Mouse (Mus musculus) embryonic facial prominence, embryonic 11.5 days (tissue): Measurements from ENCODE around the gene Rnf115. TPM values are rescaled to one million over a fixed set of nuclear protein-coding genes. Genes with fewer than 3 reads are reported as not detected.

Experiments
- ATAC-seq: fragments of 200-750 bp; cut with Nextera tagmentation; replicated peaks from 2 replicates; pipeline ENCODE4 v1.8.0; 2017; ENCODE audit warnings: low read depth; ENCODE audit not compliant: insufficient number of reproducible peaks, low FRiP score, low TSS enrichment
- DNase-seq: peaks from one replicate; pipeline ENCODE4 v3.0.0-alpha.2; 2015; ENCODE audit warnings: low spot score
- H3K27ac ChIP-seq: fragments of 300-500 bp; sonication (generic); replicated peaks from 2 replicates; pipeline ENCODE4 v1.5.1; 2014; ENCODE audit warnings: mild to moderate bottlenecking, low read depth, low read length, control low read depth
- H3K27me3 ChIP-seq: fragments of 300-500 bp; sonication (generic); 2 replicates; pipeline ENCODE4 v1.6.1; 2014; ENCODE audit warnings: mild to moderate bottlenecking, low read length, moderate library complexity, mixed read lengths; ENCODE audit not compliant: control insufficient read depth, insufficient read depth
- H3K36me3 ChIP-seq: fragments of 300-500 bp; sonication (generic); replicated peaks from 2 replicates; pipeline ENCODE4 v1.6.1; 2014; ENCODE audit warnings: low read depth, mild to moderate bottlenecking, low read length, moderate library complexity, mixed read lengths; ENCODE audit not compliant: control insufficient read depth, insufficient read depth
- H3K4me1 ChIP-seq: fragments of 300-500 bp; sonication (generic); 2 replicates; pipeline ENCODE4 v1.6.1; 2014; ENCODE audit warnings: low read length, mixed read lengths; ENCODE audit not compliant: control insufficient read depth, insufficient read depth
- H3K4me2 ChIP-seq: fragments of 300-500 bp; sonication (generic); 2 replicates; pipeline ENCODE4 v1.6.1; 2014; ENCODE audit warnings: low read depth, mild to moderate bottlenecking, control low read depth, low read length, moderate library complexity
- H3K4me3 ChIP-seq: fragments of 300-500 bp; sonication (generic); 2 replicates; pipeline ENCODE4 v1.5.1; 2014; ENCODE audit warnings: low read depth, low read length, control low read depth
- H3K9ac ChIP-seq: fragments of 300-500 bp; sonication (generic); replicated peaks from 2 replicates; pipeline ENCODE4 v1.6.1; 2014; ENCODE audit warnings: mild to moderate bottlenecking, control low read depth, low read length
- H3K9me3 ChIP-seq: fragments of 300-500 bp; sonication (generic); replicated peaks from 2 replicates; pipeline ENCODE4 v1.6.1; 2016; ENCODE audit warnings: mild to moderate bottlenecking, low read length, inconsistent platforms, mixed read lengths; ENCODE audit not compliant: control insufficient read depth
- WGBS: fragments of 180-500 bp; shearing (Covaris S2); extraction: QIAGEN DNeasy Blood & Tissue Kit; methylation state at CpG from one replicate; pipeline ENCODE4 v1.1.7; 2014; 5-methylcytosine and 5-hydroxymethylcytosine counted together
- polyA plus RNA-seq: library from polyadenylated mRNA; unstranded; fragments of >200 nt; fragmentation: Nextera tagmentation; extraction: Ambion mirVana; gene quantifications from 2 replicates; pipeline ENCODE4 v1.2.1, GENCODE M21; 2014

Gene Rnf115
- polyA plus RNA-seq, 1 experiment from 2014 or later = 85.1 TPM

DNA sequence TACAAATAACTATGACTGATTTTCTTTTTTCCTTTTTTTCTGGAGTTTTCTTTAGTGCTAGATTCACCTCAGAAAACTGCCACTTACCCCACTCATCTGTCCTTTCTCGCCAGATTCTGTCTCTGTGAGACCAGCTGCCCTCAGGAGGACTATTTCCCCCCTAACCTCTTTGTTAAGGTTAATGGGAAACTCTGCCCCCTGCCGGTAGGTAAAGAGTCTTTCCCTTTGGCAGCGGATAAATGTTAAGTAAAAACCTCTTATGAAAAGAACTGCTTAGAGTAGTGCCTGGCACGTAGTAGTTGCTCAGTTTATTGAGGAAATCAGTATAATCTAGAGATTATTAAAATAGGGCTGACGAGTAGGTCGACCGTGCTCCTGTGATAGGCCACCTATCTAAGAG is 27.1 kb upstream of the Rnf115 start:
- H3K36me3 ChIP-seq = no peaks in the 10 kb centered on the region; the same call in none of the 2 replicates
- no peak overlapping the region for H3K9ac ChIP-seq
- H3K4me3 ChIP-seq = no peak overlapping the region
- no peak overlapping the region for H3K27ac ChIP-seq
- ATAC-seq (no peak), DNase-seq (peak; percentile 66)
- no peak overlapping the region for H3K4me2 ChIP-seq
- WGBS = 55% methylated on average over 7 of the region's 7 CpGs
- no peaks in the 10 kb centered on the region for H3K4me1 ChIP-seq
- no peaks in the 10 kb centered on the region for H3K27me3 ChIP-seq
- no peaks in the 10 kb centered on the region for H3K9me3 ChIP-seq

DNA sequence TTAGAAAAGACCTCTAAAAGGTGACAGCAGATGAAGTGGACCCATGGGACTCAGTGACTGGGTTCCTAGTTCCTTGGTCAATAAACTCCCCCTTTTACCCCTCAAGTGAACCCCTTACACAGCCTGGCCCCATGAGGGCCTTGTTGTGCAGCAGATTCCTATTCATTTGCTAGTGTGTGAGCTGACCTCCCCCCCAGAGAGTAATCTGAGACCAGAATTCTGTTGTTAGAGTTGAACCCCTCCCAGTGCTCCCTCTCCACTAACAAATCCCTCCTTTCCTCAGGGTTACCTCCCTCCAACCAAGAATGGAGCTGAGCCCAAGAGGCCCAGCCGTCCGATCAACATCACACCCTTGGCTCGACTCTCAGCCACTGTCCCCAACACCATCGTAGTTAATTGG is 26.5 kb upstream of the Rnf115 start:
- DNase-seq (no peak), ATAC-seq (no peak)
- no peaks in the 10 kb centered on the region for H3K27me3 ChIP-seq
- no peak overlapping the region for H3K4me2 ChIP-seq
- WGBS = 80% methylated on average over 4 of the region's 4 CpGs
- no peaks in the 10 kb centered on the region; the same call in none of the 2 replicates for H3K36me3 ChIP-seq
- no peak overlapping the region for H3K27ac ChIP-seq
- H3K4me3 ChIP-seq = no peak overlapping the region
- no peak overlapping the region for H3K9ac ChIP-seq
- H3K4me1 ChIP-seq = no peaks in the 10 kb centered on the region
- H3K9me3 ChIP-seq = no peaks in the 10 kb centered on the region

DNA sequence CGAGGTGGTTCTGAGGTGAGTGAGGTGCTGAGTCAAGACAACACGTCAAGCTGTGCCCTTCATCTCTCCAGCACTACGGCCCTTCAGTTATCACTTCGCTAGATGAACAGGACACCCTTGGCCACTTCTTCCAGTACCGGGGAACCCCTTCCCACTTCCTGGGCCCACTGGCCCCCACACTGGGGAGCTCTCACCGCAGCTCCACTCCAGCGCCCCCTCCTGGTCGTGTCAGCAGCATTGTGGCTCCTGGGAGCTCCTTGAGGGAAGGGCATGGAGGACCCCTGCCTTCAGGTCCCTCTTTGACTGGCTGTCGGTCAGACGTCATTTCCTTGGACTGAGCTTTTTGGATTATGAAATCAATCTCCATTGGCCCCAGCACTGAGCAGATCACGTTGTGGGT is 22.7 kb upstream of the Rnf115 start:
- no peak overlapping the region for H3K9ac ChIP-seq
- no peak for ATAC-seq
- 0 out of 2 replicates have a peak, but pooled peaks cover 2% of the 10 kb centered on the region for H3K4me1 ChIP-seq
- H3K4me3 ChIP-seq = no peak overlapping the region
- no peaks in the 10 kb centered on the region for H3K9me3 ChIP-seq
- DNase-seq = no peak
- no peaks in the 10 kb centered on the region; the same call in 1 of the 2 replicates for H3K27me3 ChIP-seq
- 69% methylated on average over 11 of the region's 11 CpGs for WGBS
- H3K36me3 ChIP-seq = no peaks in the 10 kb centered on the region; the same call in none of the 2 replicates
- H3K4me2 ChIP-seq = no peak overlapping the region
- no peak overlapping the region for H3K27ac ChIP-seq

DNA sequence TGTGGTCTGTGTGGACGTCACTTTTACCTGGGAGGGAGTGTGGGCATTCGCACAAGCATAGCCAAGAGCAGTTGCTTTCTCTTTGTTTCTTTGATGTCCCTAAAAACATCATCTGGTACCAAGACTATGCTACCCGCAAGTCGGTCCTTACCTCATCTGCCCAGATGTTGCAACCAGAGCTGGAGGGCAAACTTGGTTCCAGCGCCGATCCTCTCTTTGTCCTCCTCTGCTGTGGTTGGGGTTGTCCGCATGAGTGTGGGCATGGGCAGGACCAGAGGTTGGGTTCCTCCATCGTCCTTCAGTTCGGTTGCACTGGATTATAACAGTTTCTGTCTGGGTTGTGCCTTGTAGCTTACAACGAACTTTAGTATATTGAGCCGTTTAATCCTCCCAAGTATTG is 21.2 kb upstream of the Rnf115 start:
- Histone ChIP-seq H3K4me2 (no peak overlapping the region), H3K4me3 (no peak overlapping the region), H3K4me1 (0 out of 2 replicates have a peak, but pooled peaks cover 2% of the 10 kb centered on the region), H3K9me3 (no peaks in the 10 kb centered on the region), H3K27ac (no peak overlapping the region), H3K27me3 (no peaks in the 10 kb centered on the region; the same call in 1 of the 2 replicates), H3K9ac (no peak overlapping the region), H3K36me3 (peaks cover 2% of the 10 kb centered on the region)
- no peak for DNase-seq
- WGBS = 93% methylated on average over 11 of the region's 11 CpGs
- no peak for ATAC-seq

DNA sequence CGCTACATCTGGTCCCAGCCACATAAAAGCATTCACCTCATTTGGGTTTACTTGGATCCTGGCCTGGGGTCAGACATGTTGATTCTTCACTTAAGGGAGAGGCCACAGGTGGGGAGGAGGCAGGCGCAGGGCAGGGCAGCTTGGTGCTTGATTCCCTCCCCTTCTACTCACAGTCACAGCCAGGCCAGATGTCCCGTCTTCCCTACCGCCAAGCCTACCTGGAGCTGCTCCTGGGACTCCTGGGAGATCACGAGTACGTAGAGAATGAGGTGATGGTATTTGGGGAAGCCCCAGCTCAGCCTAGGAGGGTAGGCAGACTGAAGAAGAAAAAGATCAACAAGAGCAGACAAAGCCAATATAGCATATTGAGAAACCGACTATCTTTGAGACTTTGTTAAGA is 20.5 kb upstream of the Rnf115 start:
- Histone ChIP-seq H3K9ac (no peak overlapping the region), H3K36me3 (peaks cover 2% of the 10 kb centered on the region), H3K4me1 (0 out of 2 replicates have a peak, but pooled peaks cover 2% of the 10 kb centered on the region), H3K9me3 (no peaks in the 10 kb centered on the region), H3K4me2 (no peak overlapping the region), H3K4me3 (no peak overlapping the region), H3K27ac (no peak overlapping the region), H3K27me3 (no peaks in the 10 kb centered on the region; the same call in 1 of the 2 replicates)
- DNase-seq = no peak
- ATAC-seq = no peak
- 81% methylated on average over 7 of the region's 7 CpGs for WGBS

DNA sequence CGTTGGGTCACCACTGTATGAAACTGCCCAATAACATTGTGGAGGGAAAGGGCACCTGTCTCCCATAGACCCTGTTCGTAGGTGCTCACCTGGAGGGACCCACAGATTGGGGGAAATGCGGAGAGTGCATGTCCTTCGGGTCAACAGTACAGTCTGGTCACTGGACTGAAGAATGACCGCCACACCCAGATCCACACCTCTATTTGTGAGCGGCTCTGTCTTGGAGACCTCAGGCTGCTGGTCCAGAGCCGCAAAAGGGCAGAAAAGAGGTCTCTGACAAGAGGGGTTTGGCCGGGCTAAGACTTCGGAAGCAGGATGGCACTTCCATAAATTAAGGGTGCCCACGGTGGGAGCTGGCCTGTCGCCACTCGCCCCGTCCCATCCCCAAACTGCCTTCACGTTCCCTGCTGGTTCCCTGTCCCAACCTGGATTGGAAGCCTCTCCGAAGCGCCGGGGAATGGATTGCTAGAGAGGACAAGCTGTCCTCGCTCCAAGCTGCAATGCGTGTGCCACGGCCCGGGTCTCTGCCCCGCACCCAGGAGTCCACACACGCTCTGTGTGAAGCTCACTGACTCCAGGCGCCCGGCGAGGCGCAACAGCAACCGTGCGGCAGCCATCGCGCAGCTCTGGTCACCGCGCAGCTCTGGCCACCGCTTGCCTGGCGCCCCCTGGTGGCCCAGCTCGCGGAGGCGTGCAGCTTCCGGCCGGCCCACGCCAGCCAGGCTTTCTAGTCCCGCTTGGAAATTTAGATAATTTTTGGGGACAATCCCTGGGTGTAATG is 19.4 kb upstream of the Rnf115 start, which contains the start of gene Nudt17:
TSS of gene Nudt17 (minus strand) at position 660 of the 781 bp plus-strand sequence.
- WGBS = 7% methylated on average over 42 of the region's 42 CpGs
- peak; percentile 71 for ATAC-seq
- H3K27ac ChIP-seq = no peak within 1 kb of the TSS
- peak within 1 kb of the TSS; percentile 41 for H3K4me3 ChIP-seq
- H3K36me3 ChIP-seq = peaks cover 2% of the 10 kb centered on the region
- H3K4me2 ChIP-seq = peak within 1 kb of the TSS; percentile 93
- H3K4me1 ChIP-seq = 0 out of 2 replicates have a peak, but pooled peaks cover 2% of the 10 kb centered on the region
- no peaks in the 10 kb centered on the region; the same call in 1 of the 2 replicates for H3K27me3 ChIP-seq
- no peaks in the 10 kb centered on the region for H3K9me3 ChIP-seq
- H3K9ac ChIP-seq = peak within 1 kb of the TSS; percentile 73
- peak; percentile 86 for DNase-seq

DNA sequence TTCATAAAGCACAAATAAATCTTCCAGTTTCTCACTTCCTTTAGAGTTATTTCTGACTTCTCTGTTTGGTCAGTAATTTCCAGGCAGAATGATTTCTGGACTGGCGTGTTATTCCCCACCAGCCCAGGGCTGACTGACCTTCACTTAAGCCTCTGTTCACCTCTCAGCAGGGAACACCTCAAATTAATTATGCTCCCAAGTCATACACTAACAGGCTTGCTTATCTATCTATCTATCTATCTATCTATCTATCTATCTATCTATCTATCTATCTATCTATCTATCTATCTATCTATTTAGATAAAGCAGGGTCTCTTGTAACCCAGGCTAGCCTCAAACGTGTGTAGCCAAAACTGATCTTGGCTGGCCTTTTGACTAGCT is 18.8 kb upstream of the Rnf115 start:
- peaks cover 2% of the 10 kb centered on the region for H3K36me3 ChIP-seq
- 54% methylated on average over 2 of the region's 2 CpGs for WGBS
- peak overlapping the region; percentile 41; the same call in 1 of the 2 replicates for H3K4me3 ChIP-seq
- H3K27ac ChIP-seq = no peak overlapping the region
- no peak overlapping the region; the same call in 1 of the 2 replicates for H3K9ac ChIP-seq
- no peak overlapping the region; the same call in 1 of the 2 replicates for H3K4me2 ChIP-seq
- ATAC-seq (0 out of 2 replicates have a peak, but pooled peaks have one; percentile 8), DNase-seq (no peak)
- no peaks in the 10 kb centered on the region; the same call in 1 of the 2 replicates for H3K27me3 ChIP-seq
- no peaks in the 10 kb centered on the region for H3K9me3 ChIP-seq
- 0 out of 2 replicates have a peak, but pooled peaks cover 2% of the 10 kb centered on the region for H3K4me1 ChIP-seq

DNA sequence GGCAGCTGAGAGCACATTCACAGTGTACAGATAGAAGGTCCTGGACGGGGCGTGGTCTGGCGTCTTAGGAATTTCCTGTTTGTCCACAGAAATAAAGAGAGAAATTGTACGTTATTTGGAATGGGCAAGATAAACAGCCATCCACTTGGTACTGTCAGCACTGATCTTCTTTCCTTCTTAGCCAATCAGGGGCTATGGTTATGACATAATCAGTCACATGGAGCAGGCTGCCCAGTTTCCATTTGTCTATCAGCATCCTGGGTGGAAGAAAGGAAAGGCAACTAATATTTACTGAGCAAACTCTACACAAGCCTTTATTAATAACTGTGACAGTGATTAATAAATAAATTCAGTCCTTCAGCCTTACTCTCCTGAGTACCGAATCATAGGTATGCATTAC is 13.2 kb upstream of the Rnf115 start:
- no peaks in the 10 kb centered on the region for H3K9me3 ChIP-seq
- no peak for ATAC-seq
- H3K4me2 ChIP-seq = no peak overlapping the region
- no peaks in the 10 kb centered on the region for H3K27me3 ChIP-seq
- WGBS = 87% methylated on average over 5 of the region's 5 CpGs
- H3K4me3 ChIP-seq = no peak overlapping the region
- H3K36me3 ChIP-seq = peaks cover 2% of the 10 kb centered on the region
- H3K4me1 ChIP-seq = no peaks in the 10 kb centered on the region
- H3K9ac ChIP-seq = no peak overlapping the region
- DNase-seq = no peak
- no peak overlapping the region for H3K27ac ChIP-seq
